Comparison of ENCODE assay signal across 11 mouse cellular contexts in the genomic region with DNA sequence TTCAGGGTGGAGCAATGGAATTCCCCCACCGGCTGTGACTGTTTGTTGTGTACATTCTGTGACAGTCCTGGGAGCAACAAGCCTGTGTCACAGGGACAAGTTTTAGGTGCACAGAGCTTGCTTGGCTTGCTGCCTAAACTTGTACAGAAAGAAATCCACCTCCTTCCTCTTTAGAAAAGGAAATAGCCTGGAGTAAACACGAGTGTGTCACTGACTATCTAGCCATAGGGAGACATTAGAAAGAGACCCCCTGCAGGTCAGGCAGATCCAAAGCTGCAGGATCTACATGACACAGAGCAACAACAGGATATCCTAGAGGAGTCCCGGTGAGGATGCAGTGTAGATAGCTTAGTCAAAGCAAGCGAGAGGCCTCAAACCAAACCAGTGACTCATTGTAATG. TPM values are rescaled to one million over a fixed set of nuclear protein-coding genes. Genes with fewer than 3 reads are reported as not detected.
A peak's percentile ranks its signal among the peaks of the same experiment; 100 is the strongest.
DNase-seq lines count a peak whose midpoint lies in the region; ATAC-seq and TF ChIP-seq lines count a peak whose summit lies in the region.
"Had no signal": no experiment of that assay in that cellular context is flagged by ENCODE, and none has a peak within 500 bp of the region (broad histone marks: within the 10 kb centered on the region; RNA-seq: fewer than 3 reads in every experiment).

No protein-coding gene starts in this region.

- TF ChIP-seq CTCF in cortical plate, adult 2 months (IDR thresholded peaks at IDR 0.05; ENCODE audit: extremely low read depth, insufficient read depth, low read length), result no peak

- H3K27me3 ChIP-seq in heart, embryonic 10.5 days (ENCODE audit: insufficient read depth, poor library complexity, severe bottlenecking), result peaks cover 28% of the 10 kb centered on the region
- no peaks in the 10 kb centered on the region for H3K27me3 ChIP-seq in liver, embryonic 13.5 days
- peaks cover 6% of the 10 kb centered on the region; the same call in 1 of the 2 replicates for H3K27me3 ChIP-seq in liver, embryonic 12.5 days (replicated peaks)
- H3K27me3 ChIP-seq: embryonic facial prominence, embryonic 12.5 days; hindbrain, embryonic 12.5 days had no signal

- H3K9me3 ChIP-seq in heart, embryonic 10.5 days, result no peaks in the 10 kb centered on the region
- no peaks in the 10 kb centered on the region for H3K9me3 ChIP-seq in liver, embryonic 13.5 days (replicated peaks)
- no peaks in the 10 kb centered on the region for H3K9me3 ChIP-seq in liver, embryonic 12.5 days (replicated peaks)
- H3K9me3 ChIP-seq: embryonic facial prominence, embryonic 12.5 days; hindbrain, embryonic 12.5 days; midbrain, embryonic 10.5 days had no signal

- no peak for TF ChIP-seq POLR2A in cortical plate, adult 2 months (IDR thresholded peaks at IDR 0.05; ENCODE audit: extremely low read depth, insufficient read depth, low read length)

- H3K9ac ChIP-seq in liver, embryonic 13.5 days, result no peak overlapping the region
- no peak overlapping the region for H3K9ac ChIP-seq in liver, embryonic 12.5 days
- H3K9ac ChIP-seq: embryonic facial prominence, embryonic 12.5 days; hindbrain, embryonic 12.5 days had no signal

- peaks cover 23% of the 10 kb centered on the region for H3K4me1 ChIP-seq in heart, embryonic 10.5 days
- peaks cover 38% of the 10 kb centered on the region for H3K4me1 ChIP-seq in liver, embryonic 13.5 days (replicated peaks)
- H3K4me1 ChIP-seq in liver, embryonic 12.5 days, result peaks cover 38% of the 10 kb centered on the region
- peaks cover 4% of the 10 kb centered on the region; the same call in 1 of the 2 replicates for H3K4me1 ChIP-seq in cortical plate, adult 2 months (ENCODE audit: control insufficient read depth, insufficient read depth, low read length)

- 40% methylated on average over 4 of the region's 4 CpGs for WGBS in heart, embryonic 10.5 days
- 32% methylated on average over 4 of the region's 4 CpGs for WGBS in liver, embryonic 13.5 days (ENCODE audit: insufficient replicate concordance)
- 27% methylated on average over 4 of the region's 4 CpGs for WGBS in liver, embryonic 12.5 days (ENCODE audit: insufficient replicate concordance)

- peak; percentile 96 for DNase-seq in heart, adult 11 months
- DNase-seq in heart, embryonic 10.5 days (ENCODE audit: low spot score), result no peak
- no peak for DNase-seq in liver, embryonic 13.5 days
- DNase-seq in lung, postnatal 36 days, result peak; percentile 77
- DNase-seq in urinary bladder, postnatal 36 days (ENCODE audit: low spot score in 2 of 2), result no peak
- DNase-seq in right cerebral cortex, postnatal 36 days (ENCODE audit: low spot score in 2 of 2), result no peak

- H3K4me2 ChIP-seq in liver, embryonic 13.5 days, result no peak overlapping the region
- H3K4me2 ChIP-seq in liver, embryonic 12.5 days, result no peak overlapping the region
- H3K4me2 ChIP-seq: embryonic facial prominence, embryonic 12.5 days; hindbrain, embryonic 12.5 days had no signal

- no peak overlapping the region for H3K27ac ChIP-seq in heart, embryonic 10.5 days
- H3K27ac ChIP-seq in liver, embryonic 13.5 days, result peak overlapping the region; percentile 43; the same call in 1 of the 2 replicates
- H3K27ac ChIP-seq in liver, embryonic 12.5 days, result no peak overlapping the region
- H3K27ac ChIP-seq in cortical plate, adult 2 months (ENCODE audit: insufficient read depth, low read length), result 0 out of 2 replicates have a peak overlapping the region, but pooled peaks have one; percentile 17
- H3K27ac ChIP-seq: embryonic facial prominence, embryonic 12.5 days; hindbrain, embryonic 12.5 days; midbrain, embryonic 10.5 days had no signal

- no peak overlapping the region for H3K4me3 ChIP-seq in heart, embryonic 10.5 days
- H3K4me3 ChIP-seq in liver, embryonic 13.5 days (replicated peaks), result no peak overlapping the region
- no peak overlapping the region for H3K4me3 ChIP-seq in liver, embryonic 12.5 days
- H3K4me3 ChIP-seq in cortical plate, adult 2 months (ENCODE audit: insufficient read depth, low read length), result no peak overlapping the region
- H3K4me3 ChIP-seq: embryonic facial prominence, embryonic 12.5 days; hindbrain, embryonic 12.5 days; midbrain, embryonic 10.5 days had no signal

- H3K36me3 ChIP-seq in heart, embryonic 10.5 days, result no peaks in the 10 kb centered on the region
- H3K36me3 ChIP-seq in liver, embryonic 13.5 days, result no peaks in the 10 kb centered on the region
- H3K36me3 ChIP-seq in liver, embryonic 12.5 days, result no peaks in the 10 kb centered on the region
- H3K36me3 ChIP-seq: embryonic facial prominence, embryonic 12.5 days; hindbrain, embryonic 12.5 days; midbrain, embryonic 10.5 days had no signal

- no peak for ATAC-seq in liver, embryonic 13.5 days (ENCODE audit: low read depth)
- no peak for ATAC-seq in liver, embryonic 12.5 days

RNA-seq across cellular contexts. Expression of gene Tbc1d22a, which starts 13.2 kb away (rescaled TPM):
- 9.5 and 11.6 TPM in 2 replicates for polyA plus RNA-seq in heart, embryonic 10.5 days (2016; fragmentation: Nextera tagmentation; extraction: Ambion mirVana)
- 7.3 and 7.4 TPM in 2 replicates for polyA plus RNA-seq in liver, embryonic 13.5 days (2015; fragmentation: Nextera tagmentation; extraction: Ambion mirVana)
- 8.8 and 9.2 TPM in 2 replicates for polyA plus RNA-seq in liver, embryonic 12.5 days (2016; fragmentation: Nextera tagmentation; extraction: Ambion mirVana)
- 33.5 and 33.9 TPM in 2 replicates for polyA plus RNA-seq in cortical plate, adult 2 months (2012; rRNA removed)

RNA-seq across cellular contexts. Expression of gene Cerk, which starts 15.2 kb away (rescaled TPM):
- 8.3 and 10.3 TPM in 2 replicates for polyA plus RNA-seq in heart, embryonic 10.5 days (2016; fragmentation: Nextera tagmentation; extraction: Ambion mirVana)
- 3.2 and 3.7 TPM in 2 replicates for polyA plus RNA-seq in liver, embryonic 13.5 days (2015; fragmentation: Nextera tagmentation; extraction: Ambion mirVana)
- polyA plus RNA-seq in liver, embryonic 12.5 days (2016; fragmentation: Nextera tagmentation; extraction: Ambion mirVana), result 5.7 and 5.9 TPM in 2 replicates
- polyA plus RNA-seq in cortical plate, adult 2 months (2012; rRNA removed), result 42.8 and 44.7 TPM in 2 replicates

Comparison
In these comparisons a context has a peak if more than half of its experiments do, and no peak if none do; other contexts are left out.
1. DNase-seq: peak in heart, adult 11 months (single experiment) and lung, postnatal 36 days (single experiment); none in heart, embryonic 10.5 days (single experiment), liver, embryonic 13.5 days (single experiment), urinary bladder, postnatal 36 days (0 of 2) and right cerebral cortex, postnatal 36 days (0 of 2).
2. H3K27ac ChIP-seq: peak in liver, embryonic 13.5 days (single experiment) and cortical plate, adult 2 months (single experiment); none in heart, embryonic 10.5 days (single experiment) and liver, embryonic 12.5 days (single experiment).